Mouse (Mus musculus): ENCODE measurements around the gene Abhd14b. TPM values are rescaled to one million over a fixed set of nuclear protein-coding genes. Genes with fewer than 3 reads are reported as not detected.

Abhd14b gene
- total and polyA plus RNA-seq, 2 experiments = 129 to 402 TPM

- no peak for TF ChIP-seq POLR2A (IDR thresholded peaks at IDR 0.05; ENCODE audit: extremely low read depth, insufficient read depth, low read length)
- TF ChIP-seq CTCF (IDR thresholded peaks at IDR 0.05; ENCODE audit: low read depth, low read length) = peak; percentile 90
- H3K79me2 ChIP-seq (ENCODE audit: control insufficient read depth, insufficient read depth, low read length) = peaks cover 3% of the 10 kb centered on the region; the same call in 1 of the 2 replicates
- H3K27ac ChIP-seq (replicated peaks; ENCODE audit: insufficient read depth, low read depth, low read length) = no peak overlapping the region
- no peak overlapping the region for H3K9ac ChIP-seq (ENCODE audit: low read depth, low read length)
- WGBS = 9% methylated on average over 6 of the region's 6 CpGs
- H3K27me3 ChIP-seq (ENCODE audit: control insufficient read depth, insufficient read depth, low read length) = no peaks in the 10 kb centered on the region
- DNase-seq (ENCODE audit: extremely low read depth, low read depth, low spot score) = peak; percentile 49
- no peak overlapping the region for H3K4me3 ChIP-seq (ENCODE audit: insufficient read depth, low read depth, low read length)
- H3K36me3 ChIP-seq (ENCODE audit: control insufficient read depth, insufficient read depth, low read length) = no peaks in the 10 kb centered on the region
- peaks cover 14% of the 10 kb centered on the region for H3K4me1 ChIP-seq (ENCODE audit: control insufficient read depth, insufficient read depth, low read length)
Observed at GRCm38 (mm10) chr9:106474456-106474855, 27.2 kb downstream of the Abhd14b start.

GRCm38 (mm10) chr9:106475046-106475445, 27.8 kb downstream of the Abhd14b start:
- Histone ChIP-seq H3K4me1 (ENCODE audit: control insufficient read depth, insufficient read depth, low read length) (peaks cover 14% of the 10 kb centered on the region), H3K36me3 (ENCODE audit: control insufficient read depth, insufficient read depth, low read length) (no peaks in the 10 kb centered on the region), H3K9ac (ENCODE audit: low read depth, low read length) (peak overlapping the region; percentile 62; the same call in 1 of the 2 replicates), H3K27me3 (ENCODE audit: control insufficient read depth, insufficient read depth, low read length) (no peaks in the 10 kb centered on the region), H3K4me3 (ENCODE audit: insufficient read depth, low read depth, low read length) (no peak overlapping the region), H3K27ac (replicated peaks; ENCODE audit: insufficient read depth, low read depth, low read length) (no peak overlapping the region), H3K79me2 (ENCODE audit: control insufficient read depth, insufficient read depth, low read length) (peaks cover 3% of the 10 kb centered on the region; the same call in 1 of the 2 replicates)
- 72% methylated on average over 7 of the region's 7 CpGs for WGBS
- no peak for DNase-seq (ENCODE audit: extremely low read depth, low read depth, low spot score)
- TF ChIP-seq POLR2A (IDR thresholded peaks at IDR 0.05; ENCODE audit: extremely low read depth, insufficient read depth, low read length) (no peak), CTCF (IDR thresholded peaks at IDR 0.05; ENCODE audit: low read depth, low read length) (no peak)

GRCm38 (mm10) chr9:106475663-106476001, 28.4 kb downstream of the Abhd14b start, which contains the start of gene Rrp9:
Rrp9 (plus strand) TSS chr9:106475963.
- TF ChIP-seq POLR2A (IDR thresholded peaks at IDR 0.05; ENCODE audit: extremely low read depth, insufficient read depth, low read length) (no peak), CTCF (IDR thresholded peaks at IDR 0.05; ENCODE audit: low read depth, low read length) (no peak)
- no peaks in the 10 kb centered on the region for H3K36me3 ChIP-seq (ENCODE audit: control insufficient read depth, insufficient read depth, low read length)
- 53% methylated on average over 10 of the region's 10 CpGs for WGBS
- H3K9ac ChIP-seq (ENCODE audit: low read depth, low read length) = peak within 1 kb of the TSS; percentile 62
- DNase-seq (ENCODE audit: extremely low read depth, low read depth, low spot score) = no peak
- H3K27me3 ChIP-seq (ENCODE audit: control insufficient read depth, insufficient read depth, low read length) = no peaks in the 10 kb centered on the region
- H3K79me2 ChIP-seq (ENCODE audit: control insufficient read depth, insufficient read depth, low read length) = peaks cover 3% of the 10 kb centered on the region; the same call in 1 of the 2 replicates
- peak within 1 kb of the TSS; percentile 93 for H3K27ac ChIP-seq (replicated peaks; ENCODE audit: insufficient read depth, low read depth, low read length)
- peak within 1 kb of the TSS; percentile 51 for H3K4me3 ChIP-seq (ENCODE audit: insufficient read depth, low read depth, low read length)
- peaks cover 14% of the 10 kb centered on the region for H3K4me1 ChIP-seq (ENCODE audit: control insufficient read depth, insufficient read depth, low read length)

- 2% methylated on average over 16 of the region's 16 CpGs for WGBS
- peak overlapping the region; percentile 93 for H3K27ac ChIP-seq (replicated peaks; ENCODE audit: insufficient read depth, low read depth, low read length)
- H3K79me2 ChIP-seq (ENCODE audit: control insufficient read depth, insufficient read depth, low read length) = peaks cover 3% of the 10 kb centered on the region; the same call in 1 of the 2 replicates
- peak overlapping the region; percentile 51 for H3K4me3 ChIP-seq (ENCODE audit: insufficient read depth, low read depth, low read length)
- no peaks in the 10 kb centered on the region for H3K27me3 ChIP-seq (ENCODE audit: control insufficient read depth, insufficient read depth, low read length)
- TF ChIP-seq CTCF (IDR thresholded peaks at IDR 0.05; ENCODE audit: low read depth, low read length) = no peak
- no peak for TF ChIP-seq POLR2A (IDR thresholded peaks at IDR 0.05; ENCODE audit: extremely low read depth, insufficient read depth, low read length)
- H3K36me3 ChIP-seq (ENCODE audit: control insufficient read depth, insufficient read depth, low read length) = no peaks in the 10 kb centered on the region
- peak overlapping the region; percentile 62 for H3K9ac ChIP-seq (ENCODE audit: low read depth, low read length)
- H3K4me1 ChIP-seq (ENCODE audit: control insufficient read depth, insufficient read depth, low read length) = peaks cover 14% of the 10 kb centered on the region
- peak; percentile 92 for DNase-seq (ENCODE audit: extremely low read depth, low read depth, low spot score)
Observed at GRCm38 (mm10) chr9:106476002-106476923, 29.0 kb downstream of the Abhd14b start.

GRCm38 (mm10) chr9:106476924-106477484, 29.7 kb downstream of the Abhd14b start, which contains the start of gene Parp3:
Parp3 (minus strand) TSS chr9:106476949.
- peak within 1 kb of the TSS; percentile 93 for H3K27ac ChIP-seq (replicated peaks; ENCODE audit: insufficient read depth, low read depth, low read length)
- WGBS = under 1% methylated on average over 41 of the region's 41 CpGs
- H3K4me1 ChIP-seq (ENCODE audit: control insufficient read depth, insufficient read depth, low read length) = peaks cover 14% of the 10 kb centered on the region
- peaks cover 3% of the 10 kb centered on the region; the same call in 1 of the 2 replicates for H3K79me2 ChIP-seq (ENCODE audit: control insufficient read depth, insufficient read depth, low read length)
- H3K9ac ChIP-seq (ENCODE audit: low read depth, low read length) = peak within 1 kb of the TSS; percentile 62
- H3K4me3 ChIP-seq (ENCODE audit: insufficient read depth, low read depth, low read length) = peak within 1 kb of the TSS; percentile 68
- no peaks in the 10 kb centered on the region for H3K27me3 ChIP-seq (ENCODE audit: control insufficient read depth, insufficient read depth, low read length)
- no peaks in the 10 kb centered on the region for H3K36me3 ChIP-seq (ENCODE audit: control insufficient read depth, insufficient read depth, low read length)
- TF ChIP-seq POLR2A (IDR thresholded peaks at IDR 0.05; ENCODE audit: extremely low read depth, insufficient read depth, low read length) (0 out of 2 replicates have a peak, but pooled peaks have one; percentile 26), CTCF (IDR thresholded peaks at IDR 0.05; ENCODE audit: low read depth, low read length) (peak; percentile 96)
- DNase-seq (ENCODE audit: extremely low read depth, low read depth, low spot score) = peak; percentile 98
